Mouse (Mus musculus) hindbrain, embryonic 13.5 days (tissue): ENCODE measurements around the gene Plpp6. TPM values are rescaled to one million over a fixed set of nuclear protein-coding genes. Genes with fewer than 3 reads are reported as not detected.

Source experiments
- ATAC-seq: fragments of 200-750 bp; cut with Nextera tagmentation; 2 replicates; pipeline ENCODE4 v1.8.0; 2017; ENCODE audit warnings: moderate TSS enrichment; ENCODE audit not compliant: low FRiP score
- H3K27ac ChIP-seq: fragments of 300-500 bp; sonication (generic); 2 replicates; pipeline ENCODE4 v1.5.1; 2015; ENCODE audit warnings: inconsistent platforms, mild to moderate bottlenecking, moderate library complexity
- H3K27me3 ChIP-seq: fragments of 300-500 bp; sonication (generic); 2 replicates; pipeline ENCODE4 v1.6.1; 2015; ENCODE audit warnings: mild to moderate bottlenecking, inconsistent platforms
- H3K36me3 ChIP-seq: fragments of 300-500 bp; sonication (generic); 2 replicates; pipeline ENCODE4 v1.6.1; 2015; ENCODE audit warnings: mild to moderate bottlenecking, inconsistent platforms
- H3K4me1 ChIP-seq: fragments of 300-500 bp; sonication (generic); replicated peaks from 2 replicates; pipeline ENCODE4 v1.6.1; 2015; ENCODE audit warnings: inconsistent platforms
- H3K4me2 ChIP-seq: fragments of 300-500 bp; sonication (generic); 2 replicates; pipeline ENCODE4 v1.6.1; 2015; ENCODE audit warnings: inconsistent platforms, mild to moderate bottlenecking, moderate library complexity
- H3K4me3 ChIP-seq: fragments of 300-500 bp; sonication (generic); 2 replicates; pipeline ENCODE4 v1.5.1; 2015; ENCODE audit warnings: mild to moderate bottlenecking, inconsistent platforms
- H3K9ac ChIP-seq: fragments of 300-500 bp; sonication (generic); 2 replicates; pipeline ENCODE4 v1.6.1; 2015; ENCODE audit warnings: mild to moderate bottlenecking, inconsistent platforms
- H3K9me3 ChIP-seq: fragments of 300-500 bp; sonication (generic); 2 replicates; pipeline ENCODE4 v1.6.1; 2016; ENCODE audit warnings: inconsistent platforms
- WGBS: fragments of 180-500 bp; shearing (Covaris S2); methylation state at CpG from one replicate; pipeline ENCODE4 v1.1.7; 2015; 5-methylcytosine and 5-hydroxymethylcytosine counted together
- polyA plus RNA-seq: library from polyadenylated mRNA; unstranded; fragments of >200 nt; fragmentation: Nextera tagmentation; extraction: Ambion mirVana; gene quantifications from 2 replicates; pipeline ENCODE4 v1.2.1, GENCODE M21; 2015

Gene Plpp6
- 9.1 and 9.7 TPM in 2 replicates for polyA plus RNA-seq

DNA sequence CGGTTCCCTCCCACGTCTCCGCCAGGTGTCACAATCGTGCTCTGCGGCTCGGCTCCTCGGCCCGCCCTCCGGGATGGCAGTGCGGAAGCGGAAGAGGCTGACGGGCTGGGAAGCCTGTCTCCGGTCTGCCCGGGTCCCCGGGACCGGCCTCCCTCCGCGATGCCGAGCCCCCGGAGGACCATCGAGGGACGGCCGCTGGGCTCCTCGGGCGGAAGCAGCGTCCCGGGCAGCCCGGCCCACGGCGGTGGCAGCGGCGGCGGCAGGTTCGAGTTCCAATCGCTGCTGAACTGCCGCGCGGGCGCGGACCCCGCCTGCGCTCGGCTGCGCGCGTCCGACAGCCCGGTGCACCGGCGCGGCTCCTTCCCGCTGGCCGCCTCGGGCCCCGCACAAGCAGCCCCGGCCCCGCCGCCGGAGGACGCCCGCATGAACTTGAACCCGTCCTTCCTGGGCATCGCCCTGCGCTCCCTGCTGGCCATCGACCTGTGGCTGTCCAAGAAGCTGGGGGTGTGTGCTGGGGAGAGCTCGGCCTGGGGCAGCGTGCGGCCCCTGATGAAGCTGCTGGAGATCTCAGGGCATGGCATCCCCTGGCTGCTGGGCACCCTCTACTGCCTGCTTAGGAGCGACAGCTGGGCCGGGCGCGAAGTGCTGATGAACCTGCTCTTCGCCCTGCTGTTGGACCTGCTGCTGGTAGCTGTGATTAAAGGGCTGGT is at the start of gene Plpp6:
TSS of gene Plpp6 (plus strand) at position 112 of the 710 bp plus-strand sequence.
- Histone ChIP-seq H3K9ac (peak within 1 kb of the TSS; percentile 91), H3K9me3 (no peaks in the 10 kb centered on the region), H3K4me1 (peaks cover 33% of the 10 kb centered on the region), H3K4me2 (peak within 1 kb of the TSS; percentile 85), H3K27ac (peak within 1 kb of the TSS; percentile 88), H3K36me3 (no peaks in the 10 kb centered on the region), H3K4me3 (peak within 1 kb of the TSS; percentile 91), H3K27me3 (peaks cover 13% of the 10 kb centered on the region; the same call in 1 of the 2 replicates)
- peak; percentile 93 for ATAC-seq
- under 1% methylated on average over 73 of the region's 73 CpGs for WGBS

DNA sequence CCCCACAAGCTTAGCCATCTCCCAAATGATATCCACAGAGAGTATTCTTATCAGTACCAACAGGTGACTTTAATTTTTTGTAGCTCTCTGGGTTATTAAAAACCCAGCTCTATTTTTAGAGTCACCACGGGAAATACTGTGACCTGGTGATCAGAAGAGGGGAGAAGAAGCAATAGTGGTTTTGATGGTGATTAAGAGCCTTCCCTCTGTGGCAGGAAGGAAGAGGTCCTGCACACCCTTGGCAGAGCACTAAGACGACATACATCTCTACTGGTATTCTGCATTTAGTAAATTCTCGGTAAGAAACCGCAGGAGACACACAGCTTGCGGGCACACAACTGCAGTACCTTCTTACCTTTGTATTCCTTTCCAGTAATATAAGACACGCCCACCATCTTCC is 49.2 kb upstream of the Plpp6 start:
- no peak overlapping the region for H3K4me3 ChIP-seq
- 88% methylated on average over 6 of the region's 6 CpGs for WGBS
- no peak for ATAC-seq
- H3K9me3 ChIP-seq = no peaks in the 10 kb centered on the region
- H3K4me2 ChIP-seq = no peak overlapping the region
- H3K9ac ChIP-seq = no peak overlapping the region
- peaks cover 9% of the 10 kb centered on the region; the same call in 1 of the 2 replicates for H3K36me3 ChIP-seq
- no peak overlapping the region for H3K27ac ChIP-seq
- no peaks in the 10 kb centered on the region for H3K27me3 ChIP-seq
- H3K4me1 ChIP-seq = peaks cover 5% of the 10 kb centered on the region; the same call in 1 of the 2 replicates

DNA sequence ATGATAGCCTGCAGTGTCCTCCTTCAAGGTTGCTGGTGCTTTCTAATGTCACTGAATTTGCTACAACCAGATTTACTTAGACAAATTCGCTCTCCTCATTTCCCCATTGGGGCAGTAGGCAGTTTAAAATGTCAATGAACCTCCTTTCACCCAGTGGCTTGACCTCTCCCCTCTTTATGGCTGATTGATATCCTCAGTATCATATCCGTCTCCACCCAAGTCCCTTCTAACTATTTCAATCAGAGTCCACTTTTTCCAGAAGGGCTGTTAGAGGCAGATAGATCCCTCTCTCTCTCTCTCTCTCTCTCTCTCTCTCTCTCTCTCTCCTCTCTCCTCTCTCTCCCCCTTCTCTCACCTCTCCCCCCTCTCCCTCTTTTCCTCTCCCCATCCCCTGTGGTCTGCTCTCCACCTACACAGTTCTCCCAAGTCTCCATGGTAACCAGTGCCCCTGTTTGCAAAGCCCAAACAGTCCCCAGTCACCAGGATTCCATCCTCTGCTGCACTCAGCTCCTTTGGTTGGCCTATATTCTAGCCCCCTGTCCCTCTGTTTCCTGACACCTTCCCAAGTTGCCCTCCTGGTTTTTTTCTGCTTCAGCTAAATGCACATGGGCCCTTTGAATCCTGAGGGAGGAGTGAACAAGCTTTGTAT is 48.0 kb upstream of the Plpp6 start:
- Histone ChIP-seq H3K4me1 (peaks cover 5% of the 10 kb centered on the region; the same call in 1 of the 2 replicates), H3K4me2 (no peak overlapping the region), H3K4me3 (no peak overlapping the region), H3K9me3 (no peaks in the 10 kb centered on the region), H3K27me3 (no peaks in the 10 kb centered on the region), H3K9ac (no peak overlapping the region), H3K27ac (no peak overlapping the region), H3K36me3 (peaks cover 9% of the 10 kb centered on the region; the same call in 1 of the 2 replicates)
- ATAC-seq = no peak
- 70% methylated on average over 2 of the region's 2 CpGs for WGBS

DNA sequence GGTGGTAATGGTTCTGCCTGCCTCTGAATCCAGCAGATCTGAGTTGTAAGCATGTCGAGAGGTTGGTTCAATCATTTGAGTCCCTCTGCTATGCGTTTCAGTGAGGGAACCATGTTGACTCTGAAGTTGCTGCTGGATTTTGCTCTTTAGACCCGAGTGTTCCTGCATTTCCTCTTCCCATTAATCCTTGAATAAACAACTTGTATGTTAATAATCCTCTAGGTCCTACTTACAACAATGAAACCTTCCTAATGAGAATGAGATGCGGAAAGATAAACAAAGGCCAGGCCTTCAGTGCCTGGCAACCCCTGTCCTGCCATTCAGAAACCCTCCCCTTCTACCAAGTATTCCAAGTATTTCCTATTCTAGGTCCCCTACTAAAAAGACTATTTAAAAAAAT is 47.3 kb upstream of the Plpp6 start:
- H3K27me3 ChIP-seq = no peaks in the 10 kb centered on the region
- H3K9ac ChIP-seq = no peak overlapping the region
- no peak overlapping the region for H3K27ac ChIP-seq
- no peak for ATAC-seq
- no peak overlapping the region for H3K4me2 ChIP-seq
- no peaks in the 10 kb centered on the region for H3K9me3 ChIP-seq
- WGBS = 62% methylated on average over 4 of the region's 4 CpGs
- peaks cover 5% of the 10 kb centered on the region; the same call in 1 of the 2 replicates for H3K4me1 ChIP-seq
- peaks cover 8% of the 10 kb centered on the region; the same call in 1 of the 2 replicates for H3K36me3 ChIP-seq
- H3K4me3 ChIP-seq = no peak overlapping the region

DNA sequence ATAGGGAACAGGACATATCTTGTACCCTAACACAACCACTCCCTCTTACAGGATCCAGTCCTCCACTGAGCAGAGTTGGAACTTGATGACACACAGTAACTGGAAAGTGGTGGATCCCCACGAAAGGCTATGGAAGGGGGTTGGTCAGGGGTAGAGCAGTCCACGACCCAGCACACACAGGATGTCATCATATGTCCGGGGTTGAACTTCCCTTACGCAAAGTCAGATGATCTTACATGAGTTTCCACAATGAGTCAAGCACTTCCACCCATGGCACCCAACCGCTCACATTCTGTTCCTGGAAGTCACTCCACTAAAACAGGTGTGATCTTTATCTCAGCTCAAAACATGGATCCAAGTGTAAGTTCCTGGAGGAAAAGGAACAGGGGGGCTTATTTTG is 45.9 kb upstream of the Plpp6 start:
- Histone ChIP-seq H3K27ac (no peak overlapping the region), H3K27me3 (no peaks in the 10 kb centered on the region), H3K9ac (no peak overlapping the region), H3K9me3 (no peaks in the 10 kb centered on the region), H3K36me3 (peaks cover 1% of the 10 kb centered on the region; the same call in 1 of the 2 replicates), H3K4me2 (no peak overlapping the region), H3K4me1 (peaks cover 5% of the 10 kb centered on the region; the same call in 1 of the 2 replicates), H3K4me3 (no peak overlapping the region)
- 95% methylated on average over 5 of the region's 5 CpGs for WGBS
- ATAC-seq = no peak

DNA sequence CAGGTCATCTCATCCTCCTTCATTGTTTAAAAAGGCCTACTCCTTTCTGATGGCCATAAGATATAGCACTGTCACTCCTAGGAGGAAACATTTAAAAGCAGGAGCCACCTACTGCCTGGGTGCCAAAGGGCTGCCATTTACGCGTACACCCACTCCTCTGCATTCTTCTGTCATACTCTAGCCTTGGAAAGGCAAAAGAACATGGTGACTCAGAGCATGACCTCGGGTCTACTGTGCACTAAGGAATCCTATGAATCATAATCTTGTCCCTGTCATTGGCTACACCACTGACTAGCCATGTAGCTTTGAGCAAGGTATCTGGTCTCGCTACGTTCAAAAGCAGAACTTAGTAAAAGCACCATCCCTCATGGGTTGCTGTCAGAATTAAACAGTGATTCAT is 37.4 kb upstream of the Plpp6 start:
- Histone ChIP-seq H3K9ac (no peak overlapping the region), H3K4me2 (no peak overlapping the region), H3K27ac (no peak overlapping the region), H3K36me3 (no peaks in the 10 kb centered on the region), H3K9me3 (no peaks in the 10 kb centered on the region), H3K4me3 (no peak overlapping the region), H3K27me3 (no peaks in the 10 kb centered on the region), H3K4me1 (no peaks in the 10 kb centered on the region)
- whole genome bisulfite sequencing = 92% methylated on average over 5 of the region's 5 CpGs
- no peak for ATAC-seq

DNA sequence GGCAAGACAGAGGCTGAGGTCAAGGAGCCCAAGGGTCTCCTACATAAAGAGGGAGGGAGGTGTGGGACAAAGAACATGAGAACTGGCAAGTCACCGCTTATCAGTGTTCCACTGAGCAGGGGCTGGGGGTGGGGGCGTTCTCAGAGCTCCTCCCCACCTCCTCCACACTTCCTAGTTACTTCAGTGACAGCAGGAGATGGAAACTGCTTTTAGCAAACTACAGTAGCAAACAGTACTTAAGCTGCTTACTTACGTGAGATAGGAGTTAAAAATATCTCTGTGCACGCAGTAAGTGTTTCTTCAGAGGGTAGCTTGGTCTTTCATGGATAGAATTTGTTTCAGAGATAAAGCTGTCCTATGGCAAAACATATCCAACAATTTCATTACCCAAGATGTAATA is 36.4 kb upstream of the Plpp6 start:
- WGBS = 76% methylated on average over 4 of the region's 4 CpGs
- Histone ChIP-seq H3K36me3 (no peaks in the 10 kb centered on the region), H3K9ac (no peak overlapping the region), H3K27me3 (no peaks in the 10 kb centered on the region), H3K4me3 (no peak overlapping the region), H3K27ac (no peak overlapping the region), H3K4me1 (no peaks in the 10 kb centered on the region), H3K4me2 (no peak overlapping the region), H3K9me3 (no peaks in the 10 kb centered on the region)
- no peak for ATAC-seq

DNA sequence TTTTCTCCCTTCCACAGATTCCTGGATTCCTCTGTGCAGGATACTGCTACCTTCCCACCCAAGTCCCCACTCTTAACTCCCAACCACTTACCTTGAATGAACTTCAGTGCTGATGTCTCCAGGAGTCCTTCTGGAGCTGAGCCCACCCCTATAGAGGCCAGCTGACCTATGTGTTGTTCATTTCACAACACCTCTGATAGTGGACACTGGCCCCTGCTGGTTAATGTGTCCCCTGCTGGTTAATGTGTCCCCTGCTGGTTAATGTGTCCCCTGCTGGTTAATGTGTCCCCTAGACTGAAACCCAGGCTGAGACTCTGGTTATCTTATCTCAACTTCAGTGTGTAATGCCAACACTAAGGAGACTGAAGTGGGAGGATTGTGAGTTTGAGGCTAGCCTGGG is 34.7 kb upstream of the Plpp6 start:
- Histone ChIP-seq H3K9me3 (no peaks in the 10 kb centered on the region), H3K27me3 (no peaks in the 10 kb centered on the region), H3K27ac (no peak overlapping the region), H3K36me3 (no peaks in the 10 kb centered on the region), H3K4me1 (no peaks in the 10 kb centered on the region), H3K4me2 (no peak overlapping the region), H3K4me3 (no peak overlapping the region), H3K9ac (no peak overlapping the region)
- ATAC-seq = no peak

DNA sequence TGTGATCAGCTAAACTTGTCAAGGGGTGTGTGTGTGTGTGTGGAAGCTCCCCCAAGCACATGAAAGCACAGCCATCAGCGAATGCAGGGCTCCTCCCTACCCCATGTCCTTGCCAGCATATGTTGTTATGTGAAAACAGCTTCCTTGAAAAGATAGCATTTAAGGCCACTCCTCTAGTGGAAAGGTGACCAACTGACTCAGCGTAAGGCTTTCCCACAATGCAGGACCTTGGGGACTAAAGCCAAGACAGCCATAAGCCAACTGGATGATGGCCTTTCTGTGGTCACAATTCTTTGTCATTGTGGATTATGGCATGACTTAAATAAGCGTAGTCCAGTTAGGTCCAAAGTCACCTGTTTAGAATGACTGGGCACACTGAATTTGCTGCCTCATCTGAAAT is 28.9 kb upstream of the Plpp6 start:
- ATAC-seq = no peak
- H3K36me3 ChIP-seq = no peaks in the 10 kb centered on the region
- WGBS = 92% methylated on average over 3 of the region's 3 CpGs

DNA sequence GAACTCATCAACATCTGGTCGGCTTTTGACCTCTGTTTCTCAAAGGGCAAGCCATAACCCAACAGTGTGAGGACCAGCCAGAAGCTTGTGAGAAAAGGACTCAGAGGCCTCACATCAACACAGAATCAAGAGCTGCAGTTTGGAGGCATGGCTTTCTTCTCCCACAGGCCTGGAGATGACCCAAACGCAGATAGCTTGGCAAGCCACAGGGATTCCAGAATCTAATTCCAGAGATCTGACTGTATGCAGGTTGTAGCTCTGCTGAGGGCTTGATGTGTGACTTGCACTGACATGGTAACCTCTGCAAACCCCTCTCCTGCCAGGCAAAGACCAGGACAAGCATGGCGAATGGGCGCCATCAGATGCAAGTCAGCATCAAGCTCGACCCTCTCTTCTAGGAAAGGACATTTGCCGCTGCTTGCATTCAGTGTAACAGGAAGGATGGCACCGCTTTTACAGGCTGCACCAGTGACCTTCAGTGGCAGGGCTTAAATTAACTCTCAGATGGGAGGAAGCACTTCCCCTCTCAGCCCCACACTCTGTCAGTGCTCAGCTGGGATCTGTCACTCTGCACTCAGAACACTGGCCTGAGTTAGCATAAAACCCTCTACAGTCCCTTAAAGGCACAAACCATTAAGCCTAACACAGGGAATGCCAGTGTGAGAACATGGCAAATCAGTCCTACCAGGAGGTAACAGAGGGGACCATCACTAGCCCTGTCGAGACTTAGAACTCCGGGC is 23.4 kb upstream of the Plpp6 start:
- H3K27ac ChIP-seq = no peak overlapping the region
- ATAC-seq = no peak
- H3K9me3 ChIP-seq = no peaks in the 10 kb centered on the region
- H3K9ac ChIP-seq = no peak overlapping the region
- H3K4me3 ChIP-seq = no peak overlapping the region
- 84% methylated on average over 9 of the region's 9 CpGs for WGBS
- H3K4me2 ChIP-seq = no peak overlapping the region
- H3K36me3 ChIP-seq = no peaks in the 10 kb centered on the region
- no peaks in the 10 kb centered on the region for H3K27me3 ChIP-seq
- no peaks in the 10 kb centered on the region for H3K4me1 ChIP-seq

More for the DNA sequence above, 28.9 kb upstream of the Plpp6 start:
- Histone ChIP-seq H3K27me3 (no peaks in the 10 kb centered on the region), H3K27ac (no peak overlapping the region), H3K9me3 (no peaks in the 10 kb centered on the region), H3K9ac (no peak overlapping the region), H3K4me3 (no peak overlapping the region), H3K4me1 (no peaks in the 10 kb centered on the region), H3K4me2 (no peak overlapping the region)

DNA sequence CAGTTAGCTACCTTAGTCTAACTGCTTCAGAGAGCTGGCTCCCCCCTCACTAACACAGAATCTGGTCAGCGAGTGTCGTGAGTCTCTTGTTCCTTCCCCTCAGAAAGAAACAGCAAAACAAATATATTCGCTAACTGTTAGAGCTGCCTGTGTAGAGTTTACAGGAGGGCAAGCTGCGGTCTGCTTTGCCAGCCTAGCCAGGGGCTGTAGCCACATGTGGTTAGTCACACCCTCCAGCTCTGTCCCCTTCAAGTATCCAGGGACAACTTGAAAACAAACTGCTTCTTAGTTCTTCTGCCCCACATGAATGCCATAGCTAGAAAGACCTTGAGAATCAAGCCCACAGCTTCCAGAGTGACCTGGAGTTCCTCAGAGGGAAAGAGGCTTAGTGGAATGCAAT is 22.5 kb upstream of the Plpp6 start:
- Histone ChIP-seq H3K4me1 (no peaks in the 10 kb centered on the region), H3K4me3 (no peak overlapping the region), H3K4me2 (no peak overlapping the region), H3K27me3 (no peaks in the 10 kb centered on the region), H3K36me3 (no peaks in the 10 kb centered on the region), H3K27ac (no peak overlapping the region), H3K9me3 (no peaks in the 10 kb centered on the region), H3K9ac (no peak overlapping the region)
- no peak for ATAC-seq
- WGBS = 76% methylated on average over 4 of the region's 4 CpGs

DNA sequence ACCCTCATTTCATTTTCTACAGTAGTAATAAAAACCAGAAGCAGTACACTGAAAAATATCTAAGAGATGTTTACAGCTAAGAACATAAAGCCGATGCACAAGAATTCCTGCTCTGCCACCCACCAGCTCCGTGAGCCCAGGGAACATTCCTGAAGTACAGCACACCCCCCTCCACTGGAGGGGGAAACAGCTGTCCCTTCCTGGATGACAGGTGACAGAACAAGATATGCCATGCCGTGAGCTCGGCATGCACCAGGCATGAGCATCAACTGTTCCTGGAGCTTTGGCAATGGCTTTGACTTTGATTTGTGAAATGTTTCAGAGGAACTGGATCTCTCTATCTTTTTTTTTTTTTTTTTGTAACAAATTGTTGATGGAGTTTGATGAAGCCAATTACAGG is 17.0 kb upstream of the Plpp6 start:
- WGBS = 63% methylated on average over 4 of the region's 4 CpGs
- Histone ChIP-seq H3K9ac (no peak overlapping the region), H3K27me3 (no peaks in the 10 kb centered on the region), H3K9me3 (no peaks in the 10 kb centered on the region), H3K27ac (no peak overlapping the region), H3K36me3 (no peaks in the 10 kb centered on the region), H3K4me2 (no peak overlapping the region), H3K4me1 (no peaks in the 10 kb centered on the region), H3K4me3 (no peak overlapping the region)
- ATAC-seq = no peak
